Mouse (Mus musculus): ENCODE results near the gene Gar1. TPM values are rescaled to one million over a fixed set of nuclear protein-coding genes. Genes with fewer than 3 reads are reported as not detected.

Gene Gar1
- polyA plus RNA-seq, 1 experiment: not detected

DNA sequence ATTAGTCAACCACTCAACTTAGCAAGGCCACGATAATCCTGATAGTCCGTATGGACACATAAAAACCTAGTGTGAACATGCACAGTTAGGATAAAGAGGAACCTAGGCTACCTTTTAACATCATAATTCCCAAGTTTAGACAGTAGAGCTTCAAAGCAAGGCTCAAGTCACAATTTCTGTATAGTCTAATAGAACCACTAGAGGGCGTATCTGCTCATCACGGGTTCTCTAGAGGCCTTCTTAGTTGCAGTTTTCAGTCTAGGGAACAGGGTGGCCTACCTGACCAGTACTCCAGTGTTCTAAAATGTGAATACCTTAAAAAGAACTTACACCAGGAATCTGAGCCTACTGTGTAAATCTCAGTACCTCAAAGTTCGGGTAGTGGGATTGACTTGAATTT, 7.9 kb downstream of the Gar1 start:
- Histone ChIP-seq H3K27ac (ENCODE audit: insufficient read depth, low read depth, low read length) (no peak overlapping the region), H3K4me1 (ENCODE audit: control insufficient read depth, insufficient read depth, low read length) (peaks cover 2% of the 10 kb centered on the region; the same call in 1 of the 2 replicates), H3K4me3 (ENCODE audit: insufficient read depth, low read depth, low read length) (no peak overlapping the region)
- no peak for TF ChIP-seq CTCF (IDR thresholded peaks at IDR 0.05; ENCODE audit: insufficient read depth, low read depth, low read length)
- no peak for TF ChIP-seq POLR2A (IDR thresholded peaks at IDR 0.05; ENCODE audit: insufficient read depth, low read depth, low read length)
- WGBS: 58% methylated on average over 5 of the region's 5 CpGs

GRCm38 (mm10) chr3:129822206-129822775, 8.9 kb downstream of the Gar1 start, which contains the start of gene Rrh:
Gene Rrh, minus strand, starts transcription at chr3:129822587.
- TF ChIP-seq POLR2A (IDR thresholded peaks at IDR 0.05; ENCODE audit: insufficient read depth, low read depth, low read length) (no peak), CTCF (IDR thresholded peaks at IDR 0.05; ENCODE audit: insufficient read depth, low read depth, low read length) (no peak)
- Histone ChIP-seq H3K4me1 (ENCODE audit: control insufficient read depth, insufficient read depth, low read length) (peaks cover 2% of the 10 kb centered on the region; the same call in 1 of the 2 replicates), H3K4me3 (ENCODE audit: insufficient read depth, low read depth, low read length) (no peak within 1 kb of the TSS), H3K27ac (ENCODE audit: insufficient read depth, low read depth, low read length) (no peak within 1 kb of the TSS)
- WGBS: 55% methylated on average over 11 of the region's 11 CpGs

GRCm38 (mm10) chr3:129821736-129822135, 9.5 kb downstream of the Gar1 start:
- TF ChIP-seq CTCF (IDR thresholded peaks at IDR 0.05; ENCODE audit: insufficient read depth, low read depth, low read length): no peak
- no peak for TF ChIP-seq POLR2A (IDR thresholded peaks at IDR 0.05; ENCODE audit: insufficient read depth, low read depth, low read length)
- WGBS: 72% methylated on average over 8 of the region's 8 CpGs
- Histone ChIP-seq H3K27ac (ENCODE audit: insufficient read depth, low read depth, low read length) (no peak overlapping the region), H3K4me3 (ENCODE audit: insufficient read depth, low read depth, low read length) (no peak overlapping the region), H3K4me1 (ENCODE audit: control insufficient read depth, insufficient read depth, low read length) (peaks cover 2% of the 10 kb centered on the region; the same call in 1 of the 2 replicates)

DNA sequence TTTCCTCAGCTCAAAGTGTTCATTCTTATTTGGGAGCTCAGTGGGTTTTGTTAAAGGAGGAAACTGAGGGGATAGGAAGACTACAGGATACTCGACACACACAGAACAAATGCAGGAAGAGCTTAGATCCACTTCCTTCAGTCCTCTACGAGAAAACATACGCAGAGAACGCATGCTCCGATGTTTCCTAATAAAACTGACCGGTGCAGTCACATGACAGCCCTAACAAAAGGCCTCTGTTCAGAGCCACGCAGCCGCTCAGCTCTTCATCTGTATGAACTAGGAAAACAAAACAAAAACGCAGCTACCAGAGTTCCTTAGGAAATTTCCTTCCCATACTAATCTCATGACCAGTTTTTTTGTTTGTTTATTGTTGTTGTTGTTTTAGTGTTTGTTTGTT, 10.3 kb downstream of the Gar1 start:
- 42% methylated on average over 9 of the region's 9 CpGs for WGBS
- no peaks in the 10 kb centered on the region for H3K4me1 ChIP-seq (ENCODE audit: control insufficient read depth, insufficient read depth, low read length)
- H3K27ac ChIP-seq (ENCODE audit: insufficient read depth, low read depth, low read length): no peak overlapping the region

GRCm38 (mm10) chr3:129803765-129804164, 27.4 kb downstream of the Gar1 start, which contains the start of gene Lrit3:
Gene Lrit3, minus strand, starts transcription at chr3:129804030.
- no peaks in the 10 kb centered on the region for H3K4me1 ChIP-seq (ENCODE audit: control insufficient read depth, insufficient read depth, low read length)
- H3K4me3 ChIP-seq (ENCODE audit: insufficient read depth, low read depth, low read length): no peak within 1 kb of the TSS
- TF ChIP-seq CTCF (IDR thresholded peaks at IDR 0.05; ENCODE audit: insufficient read depth, low read depth, low read length) (no peak), POLR2A (IDR thresholded peaks at IDR 0.05; ENCODE audit: insufficient read depth, low read depth, low read length) (no peak)
- no peak within 1 kb of the TSS for H3K27ac ChIP-seq (ENCODE audit: insufficient read depth, low read depth, low read length)
- 82% methylated on average over 10 of the region's 10 CpGs for WGBS

More for the DNA sequence above, 10.3 kb downstream of the Gar1 start:
- H3K4me3 ChIP-seq (ENCODE audit: insufficient read depth, low read depth, low read length): no peak overlapping the region
- TF ChIP-seq POLR2A (IDR thresholded peaks at IDR 0.05; ENCODE audit: insufficient read depth, low read depth, low read length) (no peak), CTCF (IDR thresholded peaks at IDR 0.05; ENCODE audit: insufficient read depth, low read depth, low read length) (no peak)

DNA sequence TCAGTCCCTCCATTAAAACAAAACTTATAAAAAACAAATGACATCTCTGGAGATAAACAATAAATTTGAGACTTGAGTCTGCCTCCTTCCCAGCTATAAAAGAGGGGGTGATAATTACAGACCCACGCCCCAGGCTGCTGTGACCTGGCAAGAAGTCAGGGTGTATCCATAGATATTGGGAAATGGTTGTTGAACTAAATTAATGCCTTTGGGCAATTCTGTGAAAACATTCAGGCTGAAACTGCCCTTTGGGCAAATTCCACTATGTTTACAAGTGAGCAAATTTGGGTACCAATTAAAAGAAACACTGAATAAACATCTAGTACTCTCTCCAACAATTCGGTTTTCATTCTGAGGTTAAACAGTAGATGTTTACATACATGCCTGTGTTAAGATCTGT, 32.2 kb downstream of the Gar1 start:
- Histone ChIP-seq H3K4me1 (ENCODE audit: control insufficient read depth, insufficient read depth, low read length) (no peaks in the 10 kb centered on the region), H3K4me3 (ENCODE audit: insufficient read depth, low read depth, low read length) (no peak overlapping the region), H3K27ac (ENCODE audit: insufficient read depth, low read depth, low read length) (no peak overlapping the region)
- WGBS: 44% methylated on average over 2 of the region's 2 CpGs
- TF ChIP-seq POLR2A (IDR thresholded peaks at IDR 0.05; ENCODE audit: insufficient read depth, low read depth, low read length) (no peak), CTCF (IDR thresholded peaks at IDR 0.05; ENCODE audit: insufficient read depth, low read depth, low read length) (no peak)

DNA sequence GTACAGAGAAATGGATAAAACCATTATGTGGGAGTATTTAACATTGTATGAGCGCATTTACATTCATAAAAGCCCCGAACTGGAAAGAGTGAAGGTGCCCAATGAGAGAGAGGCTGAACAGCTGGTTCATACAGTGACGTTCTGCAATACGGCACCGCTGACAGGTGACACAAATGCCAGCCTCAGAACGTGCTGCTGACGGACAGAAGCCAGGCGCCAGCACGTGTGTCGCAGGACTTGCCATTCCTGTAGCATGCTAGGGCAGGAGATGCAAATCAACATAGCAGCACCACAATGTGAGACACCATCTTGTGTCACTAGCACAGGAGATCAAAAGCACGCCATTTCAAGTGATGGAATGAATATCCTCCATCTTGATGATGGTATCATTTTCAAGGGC, 32.6 kb downstream of the Gar1 start:
- Histone ChIP-seq H3K27ac (ENCODE audit: insufficient read depth, low read depth, low read length) (no peak overlapping the region), H3K4me3 (ENCODE audit: insufficient read depth, low read depth, low read length) (no peak overlapping the region), H3K4me1 (ENCODE audit: control insufficient read depth, insufficient read depth, low read length) (no peaks in the 10 kb centered on the region)
- WGBS: 85% methylated on average over 11 of the region's 11 CpGs
- no peak for TF ChIP-seq POLR2A (IDR thresholded peaks at IDR 0.05; ENCODE audit: insufficient read depth, low read depth, low read length)
- no peak for TF ChIP-seq CTCF (IDR thresholded peaks at IDR 0.05; ENCODE audit: insufficient read depth, low read depth, low read length)

- 77% methylated on average over 5 of the region's 5 CpGs for WGBS
- no peak for TF ChIP-seq CTCF (IDR thresholded peaks at IDR 0.05; ENCODE audit: insufficient read depth, low read depth, low read length)
- no peak for TF ChIP-seq POLR2A (IDR thresholded peaks at IDR 0.05; ENCODE audit: insufficient read depth, low read depth, low read length)
- no peak overlapping the region for H3K4me3 ChIP-seq (ENCODE audit: insufficient read depth, low read depth, low read length)
- H3K27ac ChIP-seq (ENCODE audit: insufficient read depth, low read depth, low read length): no peak overlapping the region
- H3K4me1 ChIP-seq (ENCODE audit: control insufficient read depth, insufficient read depth, low read length): no peaks in the 10 kb centered on the region
These were observed 33.9 kb downstream of the Gar1 start for GRCm38 (mm10) chr3:129797341-129797740.

DNA sequence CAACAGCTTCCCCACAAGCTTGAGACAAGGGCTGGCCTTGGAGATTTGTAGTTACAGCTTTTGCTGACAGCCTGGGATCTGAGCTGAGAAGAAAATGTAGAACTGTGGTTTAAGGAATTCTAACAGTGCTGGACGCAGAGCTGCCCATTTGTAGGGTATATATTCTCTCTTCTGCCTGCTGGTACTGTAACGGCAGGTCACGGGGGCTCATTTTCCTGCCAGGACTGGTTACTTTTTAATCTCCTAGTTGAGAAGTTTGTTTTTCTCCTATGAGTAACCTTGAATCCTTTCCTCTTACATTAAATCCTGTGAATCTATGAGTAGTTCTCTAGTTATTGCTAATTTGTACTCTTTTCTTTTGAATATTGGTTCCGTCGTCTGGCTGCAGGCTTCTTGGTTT, 37.4 kb downstream of the Gar1 start:
- H3K4me1 ChIP-seq (ENCODE audit: control insufficient read depth, insufficient read depth, low read length): no peaks in the 10 kb centered on the region
- H3K27ac ChIP-seq (ENCODE audit: insufficient read depth, low read depth, low read length): no peak overlapping the region
- 89% methylated on average over 5 of the region's 5 CpGs for WGBS
- H3K4me3 ChIP-seq (ENCODE audit: insufficient read depth, low read depth, low read length): no peak overlapping the region
- no peak for TF ChIP-seq POLR2A (IDR thresholded peaks at IDR 0.05; ENCODE audit: insufficient read depth, low read depth, low read length)
- TF ChIP-seq CTCF (IDR thresholded peaks at IDR 0.05; ENCODE audit: insufficient read depth, low read depth, low read length): no peak
